Mouse (Mus musculus) cerebellum, adult 11 months (tissue): ENCODE data around the gene Dnm2.

Source experiments
- DNase-seq: peaks from one replicate; pipeline ENCODE4 v3.0.0; 2022

Gene Dnm2

DNA sequence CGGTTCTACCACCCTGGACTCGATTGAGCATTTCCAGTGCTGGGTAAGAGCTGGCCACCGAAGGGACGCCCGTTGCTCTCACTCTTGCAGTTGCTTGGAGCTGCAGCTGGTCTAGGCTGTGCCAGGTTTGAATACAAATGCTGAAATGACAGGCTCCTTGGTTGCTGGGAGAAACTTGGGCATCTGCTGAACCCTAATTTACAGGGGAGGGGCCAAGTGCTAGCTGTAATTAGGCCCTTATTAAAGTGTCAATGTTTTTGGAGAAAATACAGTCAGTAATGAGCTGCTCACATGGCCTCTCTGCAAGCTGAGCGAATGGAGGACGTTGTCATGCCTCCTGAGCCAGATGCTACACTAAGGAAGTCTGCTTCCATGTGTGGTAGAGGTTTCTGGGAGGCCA lies 6.0 kb downstream of the Dnm2 start:
- DNase-seq = no peak

DNA sequence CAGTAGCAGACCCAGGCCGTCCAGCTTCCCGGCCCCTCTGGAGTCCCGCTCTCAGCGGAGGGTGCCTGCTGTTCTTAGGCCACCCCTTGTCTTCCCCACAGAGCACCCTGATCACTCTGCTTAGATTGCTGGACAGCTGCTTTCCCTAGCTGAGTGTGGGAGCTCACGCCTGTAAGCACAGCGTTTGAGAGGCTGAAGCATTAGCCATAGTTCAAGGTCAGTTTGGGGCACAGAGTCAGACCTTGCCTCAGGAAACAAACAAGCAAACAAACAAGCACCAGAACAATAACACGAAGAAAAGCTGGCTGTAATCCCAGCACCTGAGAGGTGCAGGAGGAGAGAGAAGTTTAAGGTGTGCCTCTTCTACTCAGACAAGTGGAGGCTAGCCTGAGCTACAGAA lies 7.4 kb downstream of the Dnm2 start:
- DNase-seq = no peak

DNA sequence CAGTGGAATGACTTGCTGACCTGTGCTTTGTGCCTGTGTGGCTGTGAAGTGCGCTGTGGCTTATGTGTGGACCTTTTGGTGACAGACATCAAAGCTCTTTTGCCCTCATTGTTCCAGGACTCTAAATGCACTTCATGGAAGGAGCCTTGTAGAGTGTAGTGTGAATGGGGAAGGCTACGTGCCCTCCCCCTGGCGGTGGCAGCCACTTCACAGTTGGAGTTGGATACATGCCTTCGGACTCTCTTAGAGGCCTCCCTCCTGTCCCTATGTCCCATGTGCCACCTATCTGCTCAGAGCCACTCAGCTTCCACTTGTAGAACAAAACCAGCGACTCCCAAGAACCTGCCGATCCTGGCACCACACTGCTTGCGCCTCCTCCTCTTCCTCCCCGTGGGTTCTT lies 9.1 kb downstream of the Dnm2 start:
- peak; percentile 56 for DNase-seq

DNA sequence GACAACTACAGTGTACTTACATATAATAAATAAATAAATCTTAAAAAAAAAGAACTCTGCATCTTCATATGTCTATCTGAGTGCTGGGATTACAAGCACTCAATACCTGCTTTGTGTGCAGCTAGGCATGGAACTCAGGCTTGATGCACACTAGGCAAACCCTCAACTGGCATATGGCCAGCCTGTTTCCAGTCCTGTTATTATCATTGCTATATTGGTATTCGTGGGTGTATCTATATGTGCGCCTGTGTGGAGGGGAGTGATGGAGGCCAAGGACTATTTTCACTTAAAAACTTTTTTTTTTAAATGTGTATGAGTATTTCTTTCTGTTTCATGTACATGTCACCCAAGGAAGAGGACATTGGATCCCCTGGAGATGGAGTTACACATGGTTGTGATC lies 9.7 kb downstream of the Dnm2 start:
- no peak for DNase-seq

DNA sequence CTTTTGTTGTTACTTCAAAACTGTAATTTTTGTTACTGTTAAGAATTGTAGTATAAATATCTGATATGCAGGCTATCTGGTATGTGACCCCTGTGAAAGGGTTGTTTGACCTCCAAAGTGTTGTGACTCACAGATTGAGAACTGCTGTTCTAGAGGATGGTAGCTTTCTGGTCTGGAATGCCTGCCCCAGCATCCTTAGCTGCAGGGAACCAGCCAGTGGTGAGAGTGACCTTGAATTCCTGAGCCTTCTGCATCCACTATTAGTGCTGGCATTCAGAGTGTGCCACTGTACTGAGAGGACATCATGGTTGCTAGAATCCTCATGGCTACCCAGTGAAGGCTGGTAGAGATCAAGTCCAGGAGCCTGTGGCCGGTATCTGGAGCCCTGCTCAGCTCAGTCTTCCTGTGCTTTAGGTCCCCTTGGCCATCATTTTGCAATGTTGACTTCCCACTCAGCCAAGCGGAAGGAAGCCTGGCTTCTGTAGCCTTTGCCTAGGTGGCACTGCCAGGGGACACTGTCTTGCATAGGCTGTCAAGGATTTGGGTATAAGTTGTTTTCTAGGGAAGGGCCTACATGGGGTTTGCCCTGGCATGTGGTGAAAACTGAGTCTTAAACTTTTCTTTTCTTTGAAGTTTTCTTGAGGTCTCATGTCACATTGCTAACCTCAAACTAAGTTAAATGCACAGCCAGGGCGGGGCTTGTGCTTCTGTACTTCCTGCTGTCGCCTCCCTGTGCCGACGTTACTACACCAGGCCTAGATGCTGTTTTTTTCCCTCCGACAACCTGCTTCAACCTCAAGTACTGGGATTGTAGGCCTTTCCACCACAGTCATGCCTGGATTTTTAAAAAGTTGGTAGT lies 11.3 kb downstream of the Dnm2 start:
- no peak for DNase-seq

DNA sequence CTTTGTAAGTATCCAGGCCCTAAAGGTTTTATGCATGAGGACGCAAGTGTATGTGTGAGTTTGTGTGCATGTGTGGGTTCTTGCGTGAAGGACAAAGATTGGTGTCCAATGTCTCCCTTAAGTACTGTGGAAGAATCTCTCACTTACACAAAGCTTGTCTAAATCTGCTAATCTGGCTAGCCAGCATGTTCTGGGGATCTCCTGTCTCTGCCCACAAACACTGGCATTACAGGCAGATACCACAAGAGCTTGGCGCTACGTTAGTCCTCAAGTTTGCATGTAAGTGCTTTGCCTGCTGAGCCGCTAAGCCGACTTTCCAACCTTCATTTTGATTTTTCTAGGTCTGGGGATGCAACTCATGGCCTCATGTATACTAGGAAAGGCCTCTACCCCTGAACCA lies 12.9 kb downstream of the Dnm2 start:
- no peak for DNase-seq

DNA sequence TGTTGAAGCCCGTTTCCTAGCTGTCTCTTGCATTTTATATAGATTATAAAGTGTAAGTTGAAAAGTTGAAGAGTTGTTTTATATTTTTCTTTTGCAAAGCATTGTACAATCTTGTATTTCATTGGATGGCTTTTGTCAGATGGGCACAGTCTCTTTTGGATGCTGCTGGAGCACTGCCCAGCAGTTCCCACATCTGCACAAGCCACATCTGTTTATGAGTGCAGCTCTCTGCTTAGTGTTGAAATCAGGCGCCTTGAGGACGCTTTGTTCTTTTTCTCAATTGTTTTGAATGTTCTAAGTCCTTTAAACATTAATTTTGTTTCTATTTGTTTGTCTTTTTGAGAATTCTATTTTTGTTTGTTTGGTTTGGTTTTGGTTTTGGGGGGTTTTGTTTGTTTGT lies 13.5 kb downstream of the Dnm2 start:
- no peak for DNase-seq

DNA sequence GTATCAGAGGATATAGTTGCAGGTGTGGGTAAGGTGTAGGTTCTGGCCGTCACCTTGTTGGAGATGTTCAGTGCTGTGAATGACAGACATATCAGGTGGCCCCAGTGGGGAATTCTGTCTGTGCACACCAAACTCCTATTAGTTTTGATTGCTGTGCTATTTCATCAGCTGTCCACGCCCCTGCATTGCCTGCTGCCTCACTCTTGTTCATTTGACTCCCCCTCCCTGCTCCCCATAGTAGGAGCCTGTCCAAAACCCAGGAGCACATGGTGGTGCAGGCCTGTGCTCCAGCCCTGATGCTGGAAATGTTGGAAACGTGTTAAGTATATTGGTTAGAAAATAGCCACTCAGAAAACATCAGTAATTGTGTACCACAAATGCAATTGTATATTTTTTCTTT lies 14.7 kb downstream of the Dnm2 start:
- no peak for DNase-seq

DNA sequence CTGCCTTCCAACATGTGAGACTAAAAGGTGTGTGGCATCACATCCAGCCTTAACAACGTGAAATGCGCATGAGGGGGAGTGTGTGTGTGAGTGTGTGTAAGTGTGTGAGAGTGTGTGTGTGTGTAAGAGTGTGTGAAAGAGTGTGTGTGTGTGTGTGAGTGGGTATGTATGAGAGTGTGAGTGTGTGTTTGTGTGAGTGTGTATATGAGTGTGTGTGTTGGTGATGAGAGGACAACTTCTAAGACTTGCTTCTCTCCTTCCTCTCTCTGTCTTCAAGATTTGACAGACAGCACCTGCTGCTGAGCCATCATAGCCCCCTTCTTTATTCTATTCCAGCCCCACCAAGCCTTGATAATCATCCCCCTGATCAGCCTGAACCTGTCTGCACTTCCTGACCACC lies 15.2 kb downstream of the Dnm2 start:
- DNase-seq = no peak

DNA sequence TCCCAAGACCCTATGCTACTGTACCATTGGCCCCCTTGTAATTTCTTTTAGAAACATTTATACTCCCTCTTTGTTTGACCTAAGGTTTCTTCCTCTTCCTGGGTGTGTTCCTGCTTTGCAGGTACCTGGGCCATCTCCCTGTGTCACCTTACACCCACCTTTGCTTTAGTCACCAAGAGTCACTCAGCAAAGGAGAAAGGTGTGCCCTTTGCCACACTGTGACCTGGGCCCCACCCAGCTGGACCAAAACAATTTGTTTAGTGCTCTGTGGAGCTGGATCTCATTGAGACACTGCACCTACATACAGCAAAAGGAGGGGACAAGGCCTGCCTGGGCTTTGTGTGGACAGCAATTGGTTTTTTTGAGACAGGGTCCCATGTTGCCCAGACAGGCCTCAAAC lies 15.7 kb downstream of the Dnm2 start:
- no peak for DNase-seq

DNA sequence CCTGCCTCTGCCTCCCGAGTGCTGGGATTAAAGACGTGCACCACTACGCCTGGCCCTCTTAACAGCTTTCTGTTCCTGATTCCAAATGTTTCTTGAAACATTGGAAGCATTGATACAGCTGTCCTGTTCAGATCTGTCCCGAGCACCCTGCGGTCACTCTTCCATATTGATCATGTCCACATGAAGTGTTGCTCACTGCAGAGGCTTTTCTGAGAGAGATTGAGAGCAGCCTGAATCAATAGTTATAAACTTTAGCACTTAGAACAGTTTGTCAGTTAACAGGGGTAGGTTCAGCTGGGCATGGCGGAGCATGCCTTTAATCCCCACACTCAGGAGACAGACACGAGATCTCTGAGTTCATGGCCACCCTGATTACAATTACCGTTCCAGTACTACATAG lies 19.1 kb downstream of the Dnm2 start:
- no peak for DNase-seq

DNA sequence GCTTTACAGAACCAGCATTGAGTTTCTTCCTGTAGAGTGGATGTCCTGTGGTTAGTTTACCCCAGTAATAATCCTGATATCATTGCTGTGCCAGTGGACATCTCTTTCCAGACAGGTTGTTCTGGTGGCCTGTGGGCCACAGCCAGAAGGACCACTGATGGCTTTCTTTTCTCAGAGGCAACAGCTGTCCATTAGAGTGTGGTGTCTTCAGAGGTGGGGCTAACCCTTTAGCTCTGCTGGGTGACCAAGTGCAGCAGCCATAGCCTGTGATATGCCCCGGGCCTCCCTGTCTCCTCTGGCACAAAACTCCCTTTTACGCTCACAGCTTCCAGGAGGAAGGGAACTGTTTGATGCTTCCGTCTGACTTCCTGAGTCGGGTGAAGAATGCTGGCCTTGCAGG lies 19.9 kb downstream of the Dnm2 start:
- DNase-seq = no peak

DNA sequence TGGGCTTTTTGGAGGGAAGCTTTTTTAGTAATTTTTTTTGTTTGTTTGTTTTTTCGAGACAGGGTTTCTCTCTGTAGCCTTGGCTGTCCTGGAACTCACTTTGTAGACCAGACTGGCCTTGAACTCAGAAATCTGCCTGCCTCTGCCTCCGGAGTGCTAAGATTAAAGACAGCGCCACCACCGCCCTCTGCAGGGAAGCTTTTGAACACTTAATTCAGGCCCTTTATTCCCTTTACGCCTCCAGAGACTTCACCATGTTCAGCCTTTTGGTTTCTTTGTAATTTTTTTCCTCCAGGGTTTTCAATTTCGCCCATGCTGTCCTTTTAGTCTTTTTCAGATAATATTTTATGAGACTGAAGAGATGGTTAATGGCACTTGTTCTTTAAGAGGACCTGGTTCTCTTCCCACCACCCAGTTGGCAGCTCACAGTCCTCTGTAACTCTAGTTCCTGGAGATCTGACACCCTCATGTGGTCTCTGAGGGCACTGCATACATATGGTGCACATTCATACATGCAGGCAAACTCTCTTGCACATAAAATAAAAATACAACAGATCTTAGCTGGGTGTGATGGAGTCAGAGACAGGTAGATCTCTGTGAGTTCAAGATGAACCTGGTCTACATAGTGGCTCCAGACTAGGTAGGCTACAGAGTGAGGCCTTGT lies 20.5 kb downstream of the Dnm2 start:
- no peak for DNase-seq

DNA sequence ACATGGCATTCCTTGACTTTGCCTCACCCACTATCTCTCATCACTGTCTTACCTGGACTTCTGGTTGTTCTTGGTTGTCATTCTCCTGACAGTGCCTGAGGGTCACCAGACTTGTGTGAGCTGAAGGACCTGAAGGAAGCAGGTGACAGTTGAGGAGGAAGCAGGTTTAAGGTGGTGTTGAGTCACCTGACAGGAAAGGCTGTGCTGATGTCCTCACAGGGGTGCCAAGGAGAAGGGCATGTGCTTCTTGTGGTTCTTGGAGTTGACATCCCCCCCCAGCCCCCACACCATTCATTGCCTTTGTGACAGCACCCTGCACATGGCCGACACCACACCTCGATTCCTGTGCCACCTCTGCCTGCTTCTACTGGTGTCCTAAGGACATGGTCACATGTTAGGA lies 23.1 kb downstream of the Dnm2 start:
- no peak for DNase-seq

DNA sequence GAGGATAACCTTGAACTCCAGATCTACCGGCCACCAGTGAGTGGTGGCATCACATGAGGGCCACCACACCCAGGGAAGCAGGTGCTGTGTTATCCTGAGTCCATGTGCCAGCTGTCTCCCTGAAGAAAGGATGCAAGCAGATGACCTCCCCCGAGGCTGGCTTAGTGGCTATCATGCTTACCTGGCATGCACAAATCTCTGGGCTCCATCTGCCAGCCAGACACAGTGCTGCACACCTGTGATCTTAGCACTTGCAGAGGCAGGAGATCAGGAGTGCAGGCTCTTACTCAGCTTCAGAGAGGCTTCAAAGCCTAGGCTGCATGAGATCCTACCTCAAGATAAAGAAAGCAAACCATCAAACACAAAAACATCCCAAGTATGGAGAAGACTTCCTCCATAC lies 25.0 kb downstream of the Dnm2 start:
- DNase-seq = no peak

DNA sequence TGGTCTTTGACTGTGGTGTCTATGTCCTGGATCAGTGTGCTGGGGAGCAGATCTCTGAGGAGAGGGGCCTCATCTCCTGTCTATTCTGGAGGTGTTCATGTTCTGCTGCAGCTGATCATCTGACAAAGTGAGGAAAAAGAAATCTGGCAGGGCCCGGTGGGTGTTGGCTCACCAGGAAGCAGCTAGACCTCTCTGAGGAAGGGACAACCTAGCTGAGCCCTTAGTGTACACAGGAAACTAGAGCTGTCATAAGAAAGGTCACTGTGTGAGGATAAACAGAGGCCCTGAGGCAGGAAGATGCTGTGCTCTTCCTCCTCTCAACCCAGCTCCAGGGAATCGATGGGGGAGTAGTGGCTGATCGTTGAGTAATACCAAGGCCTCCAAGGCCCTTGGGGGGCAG lies 25.6 kb downstream of the Dnm2 start:
- no peak for DNase-seq

DNA sequence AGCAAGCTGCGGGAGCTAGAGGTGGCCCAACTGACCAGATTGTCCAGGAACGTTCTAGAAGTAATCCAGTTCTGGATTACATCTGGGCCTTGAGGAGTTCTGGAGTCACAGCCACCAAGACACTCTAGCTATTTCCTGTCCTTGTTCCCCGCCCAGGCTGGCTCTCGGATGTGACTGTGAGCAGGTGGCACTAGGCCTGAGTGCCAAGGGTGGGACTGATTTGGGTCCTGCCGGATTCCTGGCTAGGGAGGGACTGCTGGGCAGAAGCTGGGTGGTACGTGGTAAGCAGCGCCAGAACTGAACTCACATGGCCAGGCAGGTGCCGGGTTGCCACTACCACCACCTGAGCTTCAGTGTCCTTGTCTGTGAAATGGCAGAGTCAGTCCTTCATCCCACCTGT lies 26.7 kb downstream of the Dnm2 start:
- no peak for DNase-seq

DNA sequence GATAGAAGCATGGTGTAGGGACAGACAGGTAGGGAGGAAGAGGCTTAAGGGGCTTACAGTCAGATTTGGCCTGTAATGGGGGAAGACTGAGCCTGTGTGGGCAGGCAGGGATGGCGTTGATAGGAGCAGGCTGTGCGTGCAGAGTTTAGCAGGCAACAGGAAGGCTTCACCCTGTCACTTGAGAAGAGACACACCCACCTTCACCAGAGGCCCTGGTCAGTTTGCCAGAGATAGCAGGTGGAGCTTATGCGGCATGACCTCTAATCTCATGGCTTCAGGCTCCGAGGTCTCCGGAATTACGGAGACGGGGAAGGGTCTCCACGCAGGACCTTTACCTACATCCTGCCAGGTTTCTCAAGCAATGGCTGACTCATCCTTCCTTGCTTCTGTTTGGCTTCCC lies 27.2 kb downstream of the Dnm2 start:
- no peak for DNase-seq

DNA sequence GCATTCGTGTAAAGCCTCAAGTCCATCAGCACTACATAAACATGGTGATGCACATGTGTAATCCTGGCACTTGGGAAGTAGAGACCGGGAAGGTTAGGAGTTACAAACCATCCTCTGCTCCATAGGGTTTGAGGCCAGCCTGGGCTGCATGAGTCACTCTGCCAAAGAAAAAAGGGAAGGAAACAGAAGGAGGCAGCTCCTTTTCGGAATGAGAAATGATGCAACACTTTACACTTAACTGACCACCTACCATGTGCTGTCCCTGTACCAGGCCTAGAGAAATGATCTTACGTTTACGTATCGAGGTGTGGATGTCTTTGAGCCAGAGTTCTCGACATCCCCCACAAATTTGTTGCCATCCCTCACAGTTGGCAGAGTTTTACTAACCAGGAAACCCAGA lies 28.3 kb downstream of the Dnm2 start:
- no peak for DNase-seq

DNA sequence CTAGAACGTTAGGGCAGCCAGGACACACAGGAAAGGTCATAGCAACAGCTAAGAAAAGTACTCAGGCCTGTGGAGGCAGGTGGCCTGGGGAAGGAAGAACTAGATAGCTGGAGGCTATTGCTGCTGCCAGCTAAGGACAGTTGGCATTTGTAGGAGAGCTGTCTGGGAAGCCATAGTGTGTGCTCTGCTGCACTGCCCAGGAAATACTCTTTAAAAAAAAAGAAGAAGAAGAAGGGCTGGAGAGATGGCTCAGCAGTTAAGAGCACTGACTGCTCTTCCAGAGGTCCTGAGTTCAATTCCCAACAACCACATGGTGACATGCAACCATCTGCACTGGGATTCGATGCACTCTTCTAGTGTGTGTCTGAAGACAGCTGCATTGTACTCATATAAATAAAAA lies 28.8 kb downstream of the Dnm2 start:
- no peak for DNase-seq

DNA sequence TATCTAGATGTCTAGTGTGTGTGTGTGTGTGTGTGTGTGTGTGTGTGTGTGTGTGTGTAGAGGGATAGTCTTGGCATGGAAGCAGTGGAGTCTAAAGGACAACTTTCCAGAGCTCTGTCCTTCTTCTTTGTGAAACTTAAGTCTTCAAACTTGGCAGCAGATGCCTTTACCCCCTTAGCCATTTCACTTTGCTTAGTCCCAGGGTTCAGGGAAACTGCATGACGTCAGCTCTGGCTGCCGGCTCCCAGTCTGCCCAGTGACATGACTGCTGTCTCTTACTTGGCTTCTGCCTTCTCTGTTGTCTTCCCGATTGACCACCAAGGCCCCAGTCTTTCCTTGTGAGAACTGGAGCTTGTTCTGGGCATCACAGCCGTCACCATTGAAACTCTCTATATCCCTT lies 29.8 kb downstream of the Dnm2 start:
- no peak for DNase-seq

DNA sequence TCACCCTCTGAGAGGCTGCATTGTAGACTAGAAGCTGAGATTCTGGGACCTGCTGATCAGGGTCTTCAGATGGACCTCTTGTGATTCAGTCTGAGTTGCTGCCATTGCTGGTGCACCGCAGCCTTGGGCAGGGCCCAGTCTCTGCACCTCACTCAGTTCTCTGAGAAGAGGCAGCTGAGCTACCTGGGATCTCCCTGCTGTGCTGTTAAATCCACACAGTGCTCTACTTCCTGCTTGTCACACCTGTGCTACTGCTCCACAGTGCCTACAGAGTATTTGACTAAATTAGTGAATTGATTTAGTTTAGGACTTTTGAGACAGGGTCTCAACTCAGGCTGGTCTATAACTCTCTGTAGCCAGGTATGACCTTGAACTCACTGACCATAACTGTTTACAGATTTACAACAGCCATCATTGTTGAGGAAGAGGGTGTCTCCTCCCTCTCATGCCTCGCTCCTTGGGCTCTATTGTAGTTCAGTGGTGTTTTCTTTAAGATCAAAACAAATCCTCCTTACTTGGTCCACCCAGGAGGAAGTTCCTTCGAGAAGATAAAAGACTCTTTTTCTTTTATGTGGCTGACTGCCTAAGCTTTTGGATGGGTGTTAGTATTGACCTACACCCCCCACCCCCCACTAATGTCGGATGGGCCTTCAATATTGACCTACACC lies 30.5 kb downstream of the Dnm2 start:
- DNase-seq = no peak

DNA sequence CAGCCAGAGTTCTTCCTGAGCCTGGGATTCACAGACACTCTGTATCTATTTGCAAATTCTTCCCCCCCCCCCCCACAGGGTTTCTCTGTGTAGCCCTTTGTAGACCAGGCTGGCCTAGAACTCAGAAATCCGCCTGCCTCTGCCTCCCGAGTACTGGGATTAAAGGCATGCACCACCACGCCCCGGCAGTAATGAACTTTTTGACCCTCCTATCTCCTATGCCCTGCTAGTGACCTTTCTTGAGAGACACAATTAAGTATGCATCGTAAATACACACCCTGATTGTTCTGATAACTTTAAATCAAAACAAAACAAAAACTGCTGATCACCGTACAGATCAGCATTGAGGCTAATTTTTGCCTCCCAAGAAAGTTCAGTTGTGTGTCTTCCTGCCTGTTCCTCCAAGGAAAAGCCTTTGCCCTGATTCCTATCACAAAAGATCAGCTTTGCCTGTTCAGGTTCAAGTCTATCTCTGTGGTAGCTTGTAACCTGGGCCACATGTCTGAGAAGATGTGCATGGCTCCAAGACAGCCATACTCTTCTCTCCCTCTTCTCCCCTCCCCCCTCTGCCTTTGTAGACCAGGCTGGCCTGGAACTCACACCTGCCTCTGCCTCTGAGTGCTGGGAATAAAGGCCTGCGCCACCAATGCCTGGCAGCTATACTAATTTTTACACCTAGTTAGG lies 31.7 kb downstream of the Dnm2 start:
- DNase-seq = no peak
